Mouse (Mus musculus): ENCODE data around the gene Ccdc149. TPM values are rescaled to one million over a fixed set of nuclear protein-coding genes. Genes with fewer than 3 reads are reported as not detected.

The Ccdc149 gene
- not detected for polyA plus RNA-seq (2017; shearing (Covaris generic))

GRCm38 (mm10) chr5:52470991-52471801 is at the start of gene Ccdc149:
Gene Ccdc149, minus strand, starts transcription at chr5:52471521.

GRCm38 (mm10) chr5:52363468-52364150 is 107.7 kb downstream of the Ccdc149 start, which contains the start of gene Sod3:
Gene Sod3, plus strand, starts transcription at chr5:52363791.

Other genes with a start within 250 kb of the Ccdc149 start
- gene Sod3, start 107.7 kb downstream of the Ccdc149 start, polyA plus RNA-seq (2017; shearing (Covaris generic)), result not detected
- gene Lgi2, start 94.9 kb upstream of the Ccdc149 start, polyA plus RNA-seq (2017; shearing (Covaris generic)), result not detected
- gene Sepsecs, start 198.2 kb upstream of the Ccdc149 start, polyA plus RNA-seq (2017; shearing (Covaris generic)), result 8.3 TPM